Mouse (Mus musculus) cerebellum, adult 9-10 months (tissue): ENCODE data around the gene Col8a2.

Experiments used
- DNase-seq: peaks from one replicate; pipeline ENCODE4 v3.0.0; 2022

The Col8a2 gene

DNA sequence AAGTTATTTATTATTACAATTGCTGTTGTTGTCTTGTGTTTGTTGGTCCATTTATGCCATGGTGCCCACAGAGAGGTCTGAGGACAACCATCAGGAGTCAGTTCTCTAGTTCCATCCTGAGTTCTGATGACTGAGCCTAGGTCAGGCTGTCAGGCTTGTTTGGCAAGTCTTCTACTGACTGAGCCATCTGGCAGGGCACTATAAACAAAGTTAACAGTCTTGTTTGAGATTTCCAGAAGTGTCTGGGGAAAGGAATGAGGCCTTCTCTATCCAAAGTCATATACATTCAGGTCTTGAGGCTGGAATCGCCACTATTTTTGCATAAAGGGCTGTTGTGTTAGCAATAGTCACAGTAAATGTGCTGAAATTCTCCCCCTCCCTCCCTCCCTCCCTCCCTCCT lies 45.2 kb downstream of the Col8a2 start:
- no peak for DNase-seq

GRCm38 (mm10) chr4:126332358-126332757 lies 45.8 kb downstream of the Col8a2 start:
- DNase-seq = no peak

DNA sequence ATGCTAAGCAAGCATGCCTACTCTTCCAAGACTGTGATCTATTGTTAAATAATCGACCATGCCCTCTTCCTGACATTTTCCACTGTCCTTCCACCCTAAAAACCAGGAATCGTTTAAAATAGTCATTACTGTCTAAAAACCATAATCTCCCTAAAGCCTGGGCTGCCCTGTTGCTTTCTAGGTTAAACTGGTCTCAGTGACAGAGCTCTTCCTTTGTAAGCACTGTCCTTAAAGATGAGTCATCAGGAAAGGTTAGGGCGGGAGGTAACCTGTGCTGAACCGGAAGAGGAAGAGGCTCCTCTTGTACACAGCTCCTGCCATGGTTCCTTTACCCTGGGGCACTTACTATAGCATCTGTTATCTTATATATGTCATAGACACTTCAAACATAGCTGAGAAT lies 52.9 kb downstream of the Col8a2 start:
- DNase-seq = no peak

DNA sequence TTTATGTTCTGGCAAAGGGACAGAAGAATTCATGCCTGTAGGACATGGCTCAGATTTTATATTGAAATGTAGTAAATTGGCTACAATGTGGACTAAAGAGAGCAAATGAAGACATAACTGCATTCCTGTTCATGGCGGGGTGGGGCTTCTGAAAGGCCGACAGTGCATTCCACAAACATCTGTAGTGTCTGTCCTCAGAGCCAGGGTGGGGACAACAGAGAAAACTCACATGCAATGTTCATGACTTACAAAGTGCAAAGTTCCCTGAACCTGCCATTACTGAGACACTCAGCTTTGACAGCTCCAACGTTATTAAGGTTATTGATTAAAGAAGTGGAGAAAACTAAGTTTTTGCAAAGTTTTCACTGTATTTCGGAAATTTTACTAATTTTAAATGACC lies 56.9 kb downstream of the Col8a2 start:
- no peak for DNase-seq

DNA sequence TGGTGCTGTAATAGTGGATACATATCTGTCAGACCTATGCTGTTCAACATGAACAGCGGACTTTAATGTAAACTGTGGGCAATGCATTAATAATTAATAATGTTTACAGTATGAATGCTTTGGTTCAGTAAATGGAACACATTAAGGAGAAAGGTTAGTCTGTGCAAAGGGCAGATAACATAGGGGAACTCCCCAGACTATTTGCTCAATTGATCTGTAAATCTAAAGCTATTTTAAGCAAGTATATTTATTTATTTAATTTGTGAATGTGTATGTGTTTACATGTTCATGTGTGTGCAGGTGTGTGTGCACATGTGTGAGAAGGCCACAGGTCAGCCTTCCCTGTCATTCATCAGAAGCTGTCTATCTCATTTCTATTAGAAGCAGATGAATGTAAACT lies 73.5 kb downstream of the Col8a2 start:
- DNase-seq = no peak
